Mouse (Mus musculus): ENCODE measurements around the gene Lancl1. TPM values are rescaled to one million over a fixed set of nuclear protein-coding genes. Genes with fewer than 3 reads are reported as not detected.

The Lancl1 gene
- polyA plus RNA-seq (2015; fragmentation: Nextera tagmentation; extraction: Ambion mirVana), result 65.9 and 68.0 TPM in 2 replicates

GRCm38 (mm10) chr1:67038246-67038987 lies at the start of gene Lancl1:
Lancl1 (minus strand) TSS chr1:67038872.
- Histone ChIP-seq H3K9me3 (ENCODE audit: low read length) (no peaks in the 10 kb centered on the region), H3K27ac (ENCODE audit: low read length) (no peak within 1 kb of the TSS), H3K4me1 (ENCODE audit: insufficient read depth, low read depth, low read length) (0 out of 2 replicates have a peak, but pooled peaks cover 2% of the 10 kb centered on the region), H3K4me2 (replicated peaks; ENCODE audit: low read depth, low read length) (peak within 1 kb of the TSS; percentile 60), H3K27me3 (replicated peaks; ENCODE audit: insufficient read depth, low read length) (no peaks in the 10 kb centered on the region), H3K9ac (replicated peaks; ENCODE audit: low read depth) (peak within 1 kb of the TSS; percentile 58), H3K36me3 (ENCODE audit: insufficient read depth, low read length) (no peaks in the 10 kb centered on the region; the same call in 1 of the 2 replicates), H3K4me3 (ENCODE audit: low read depth, low read length) (peak within 1 kb of the TSS; percentile 86)
- peak; percentile 94 for DNase-seq (ENCODE audit: low spot score)
- TF ChIP-seq CTCF (IDR thresholded peaks at IDR 0.05) (no peak), EP300 (IDR thresholded peaks at IDR 0.05) (no peak)
- peak; percentile 99 for ATAC-seq
- 1% methylated on average over 35 of the region's 47 CpGs for WGBS

- TF ChIP-seq EP300 (IDR thresholded peaks at IDR 0.05) (no peak), CTCF (IDR thresholded peaks at IDR 0.05) (no peak)
- Histone ChIP-seq H3K4me3 (ENCODE audit: low read depth, low read length) (no peak overlapping the region), H3K9ac (replicated peaks; ENCODE audit: low read depth) (no peak overlapping the region), H3K27me3 (replicated peaks; ENCODE audit: insufficient read depth, low read length) (no peaks in the 10 kb centered on the region), H3K9me3 (ENCODE audit: low read length) (no peaks in the 10 kb centered on the region), H3K36me3 (ENCODE audit: insufficient read depth, low read length) (no peaks in the 10 kb centered on the region), H3K4me1 (ENCODE audit: insufficient read depth, low read depth, low read length) (no peaks in the 10 kb centered on the region), H3K27ac (ENCODE audit: low read length) (no peak overlapping the region), H3K4me2 (replicated peaks; ENCODE audit: low read depth, low read length) (no peak overlapping the region)
- no peak for ATAC-seq
- WGBS, result 70% methylated on average over 7 of the region's 7 CpGs
- DNase-seq (ENCODE audit: low spot score), result no peak
These were observed 40.5 kb upstream of the Lancl1 start for GRCm38 (mm10) chr1:67079146-67079545.

DNA sequence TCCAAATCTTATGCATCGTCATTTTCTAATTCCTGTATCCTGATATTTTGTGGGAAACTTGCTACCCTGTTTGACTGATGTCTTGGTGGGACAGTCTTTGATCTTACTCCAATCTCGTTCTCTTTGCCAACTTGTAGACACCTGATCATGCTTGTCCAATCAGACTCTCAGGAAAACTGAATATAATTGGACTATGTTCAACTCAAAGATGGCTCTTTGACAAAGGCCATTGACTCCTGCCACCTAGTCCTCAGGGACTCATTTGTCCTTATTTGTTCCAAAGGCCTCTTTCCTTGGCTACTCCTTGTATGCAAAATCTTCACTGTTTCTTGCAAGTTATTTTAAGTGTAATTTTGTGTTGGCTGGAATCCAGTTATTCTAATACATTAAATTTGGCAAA lies 40.0 kb upstream of the Lancl1 start:
- no peak for DNase-seq (ENCODE audit: low spot score)
- no peak for TF ChIP-seq CTCF (IDR thresholded peaks at IDR 0.05)
- TF ChIP-seq EP300 (IDR thresholded peaks at IDR 0.05), result no peak
- no peaks in the 10 kb centered on the region for H3K9me3 ChIP-seq (ENCODE audit: low read length)
- 64% methylated on average over 2 of the region's 2 CpGs for WGBS
- no peaks in the 10 kb centered on the region for H3K36me3 ChIP-seq (ENCODE audit: insufficient read depth, low read length)
- no peaks in the 10 kb centered on the region for H3K27me3 ChIP-seq (replicated peaks; ENCODE audit: insufficient read depth, low read length)
- no peak for ATAC-seq
- H3K9ac ChIP-seq (replicated peaks; ENCODE audit: low read depth), result no peak overlapping the region
- no peak overlapping the region for H3K27ac ChIP-seq (ENCODE audit: low read length)
- no peak overlapping the region for H3K4me3 ChIP-seq (ENCODE audit: low read depth, low read length)
- H3K4me2 ChIP-seq (replicated peaks; ENCODE audit: low read depth, low read length), result no peak overlapping the region
- H3K4me1 ChIP-seq (ENCODE audit: insufficient read depth, low read depth, low read length), result no peaks in the 10 kb centered on the region

DNA sequence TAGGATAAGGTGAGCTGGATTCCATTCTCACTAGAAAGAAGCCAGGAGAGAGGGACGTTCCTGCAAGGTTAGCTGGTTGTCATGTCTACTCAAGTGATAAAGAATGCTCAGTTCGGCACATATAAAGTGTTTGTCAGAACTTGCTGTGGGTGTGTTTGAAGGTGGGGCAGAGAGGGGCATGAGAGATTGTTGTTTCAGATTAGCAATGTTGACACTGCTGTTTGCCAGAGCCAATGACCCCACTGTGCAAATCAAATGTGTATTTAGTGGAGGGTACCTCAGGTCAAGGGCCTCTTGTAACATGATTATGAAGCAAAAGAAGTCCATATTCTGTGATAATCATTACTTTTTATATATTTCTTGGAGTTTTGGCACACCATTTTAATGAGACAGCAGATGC lies 39.1 kb upstream of the Lancl1 start:
- Histone ChIP-seq H3K27ac (ENCODE audit: low read length) (no peak overlapping the region), H3K27me3 (replicated peaks; ENCODE audit: insufficient read depth, low read length) (no peaks in the 10 kb centered on the region), H3K9me3 (ENCODE audit: low read length) (no peaks in the 10 kb centered on the region), H3K4me1 (ENCODE audit: insufficient read depth, low read depth, low read length) (no peaks in the 10 kb centered on the region), H3K9ac (replicated peaks; ENCODE audit: low read depth) (no peak overlapping the region), H3K4me2 (replicated peaks; ENCODE audit: low read depth, low read length) (no peak overlapping the region), H3K4me3 (ENCODE audit: low read depth, low read length) (no peak overlapping the region), H3K36me3 (ENCODE audit: insufficient read depth, low read length) (no peaks in the 10 kb centered on the region)
- ATAC-seq (no peak), DNase-seq (ENCODE audit: low spot score) (no peak)
- no peak for TF ChIP-seq CTCF (IDR thresholded peaks at IDR 0.05)
- TF ChIP-seq EP300 (IDR thresholded peaks at IDR 0.05), result no peak
- WGBS, result 24% methylated on average over 2 of the region's 2 CpGs

GRCm38 (mm10) chr1:67067561-67067960 lies 28.9 kb upstream of the Lancl1 start:
- no peak for TF ChIP-seq EP300 (IDR thresholded peaks at IDR 0.05)
- TF ChIP-seq CTCF (IDR thresholded peaks at IDR 0.05), result no peak
- Histone ChIP-seq H3K27ac (ENCODE audit: low read length) (no peak overlapping the region), H3K4me2 (replicated peaks; ENCODE audit: low read depth, low read length) (no peak overlapping the region), H3K36me3 (ENCODE audit: insufficient read depth, low read length) (no peaks in the 10 kb centered on the region), H3K9me3 (ENCODE audit: low read length) (no peaks in the 10 kb centered on the region), H3K9ac (replicated peaks; ENCODE audit: low read depth) (no peak overlapping the region), H3K27me3 (replicated peaks; ENCODE audit: insufficient read depth, low read length) (no peaks in the 10 kb centered on the region), H3K4me3 (ENCODE audit: low read depth, low read length) (no peak overlapping the region), H3K4me1 (ENCODE audit: insufficient read depth, low read depth, low read length) (no peaks in the 10 kb centered on the region)
- DNase-seq (ENCODE audit: low spot score) (no peak), ATAC-seq (no peak)
- 60% methylated on average over 1 of the region's 1 CpGs for WGBS

- H3K27ac ChIP-seq (ENCODE audit: low read length), result no peak overlapping the region
- H3K27me3 ChIP-seq (replicated peaks; ENCODE audit: insufficient read depth, low read length), result no peaks in the 10 kb centered on the region
- ATAC-seq (no peak), DNase-seq (ENCODE audit: low spot score) (no peak)
- H3K4me1 ChIP-seq (ENCODE audit: insufficient read depth, low read depth, low read length), result no peaks in the 10 kb centered on the region
- no peak overlapping the region for H3K4me3 ChIP-seq (ENCODE audit: low read depth, low read length)
- H3K4me2 ChIP-seq (replicated peaks; ENCODE audit: low read depth, low read length), result no peak overlapping the region
- no peak overlapping the region for H3K9ac ChIP-seq (replicated peaks; ENCODE audit: low read depth)
- H3K9me3 ChIP-seq (ENCODE audit: low read length), result no peaks in the 10 kb centered on the region
- no peaks in the 10 kb centered on the region for H3K36me3 ChIP-seq (ENCODE audit: insufficient read depth, low read length)
- 64% methylated on average over 9 of the region's 9 CpGs for WGBS
- TF ChIP-seq CTCF (IDR thresholded peaks at IDR 0.05), result no peak
- TF ChIP-seq EP300 (IDR thresholded peaks at IDR 0.05), result no peak
These were observed 26.9 kb upstream of the Lancl1 start for GRCm38 (mm10) chr1:67065347-67066270.

Data from lung, postnatal 0 days (tissue).